Mouse (Mus musculus) neural tube, embryonic 14.5 days (tissue): ENCODE results near the gene Arrb1. TPM values are rescaled to one million over a fixed set of nuclear protein-coding genes. Genes with fewer than 3 reads are reported as not detected.

ENCODE experiments used
- ATAC-seq: fragments of 200-750 bp; cut with Nextera tagmentation; 2 replicates; pipeline ENCODE4 v1.8.0; 2017; ENCODE audit warnings: low read depth, mild to moderate bottlenecking, moderate TSS enrichment, moderate library complexity
- H3K27ac ChIP-seq: fragments of 300-500 bp; sonication (generic); 2 replicates; pipeline ENCODE4 v1.5.1; 2014; ENCODE audit warnings: low read depth, mild to moderate bottlenecking, control low read depth, low read length, moderate library complexity, mixed read lengths
- H3K27me3 ChIP-seq: fragments of 300-500 bp; sonication (generic); 2 replicates; pipeline ENCODE4 v1.6.1; 2014; ENCODE audit warnings: low read length; ENCODE audit not compliant: control insufficient read depth, insufficient read depth
- H3K36me3 ChIP-seq: fragments of 300-500 bp; sonication (generic); 2 replicates; pipeline ENCODE4 v1.6.1; 2014; ENCODE audit warnings: low read length, mixed read lengths; ENCODE audit not compliant: control insufficient read depth, insufficient read depth
- H3K4me1 ChIP-seq: fragments of 300-500 bp; sonication (generic); 2 replicates; pipeline ENCODE4 v1.6.1; 2014; ENCODE audit warnings: low read length; ENCODE audit not compliant: control insufficient read depth, insufficient read depth
- H3K4me2 ChIP-seq: fragments of 300-500 bp; sonication (generic); 2 replicates; pipeline ENCODE4 v1.6.1; 2014; ENCODE audit warnings: mild to moderate bottlenecking, low read depth, low read length, control low read depth
- H3K4me3 ChIP-seq: fragments of 300-500 bp; sonication (generic); 2 replicates; pipeline ENCODE4 v1.5.1; 2014; ENCODE audit warnings: low read depth, low read length, control low read depth, mixed read lengths
- H3K9ac ChIP-seq: fragments of 300-500 bp; sonication (generic); replicated peaks from 2 replicates; pipeline ENCODE4 v1.6.1; 2014; ENCODE audit warnings: low read depth, mild to moderate bottlenecking, control low read depth, low read length, mixed read lengths
- H3K9me3 ChIP-seq: fragments of 300-500 bp; sonication (generic); 2 replicates; pipeline ENCODE4 v1.6.1; 2016; ENCODE audit warnings: low read length; ENCODE audit not compliant: control insufficient read depth
- WGBS: fragments of 180-500 bp; shearing (Covaris S2); extraction: QIAGEN DNeasy Blood & Tissue Kit; methylation state at CpG from one replicate; pipeline ENCODE4 v1.1.7; 2014; 5-methylcytosine and 5-hydroxymethylcytosine counted together
- polyA plus RNA-seq: library from polyadenylated mRNA; unstranded; fragments of >200 nt; fragmentation: Nextera tagmentation; extraction: Ambion mirVana; gene quantifications from 2 replicates; pipeline ENCODE4 v1.2.1, GENCODE M21; 2014

Arrb1 gene
- polyA plus RNA-seq, 1 experiment from 2014 or later: 9.9 TPM

DNA sequence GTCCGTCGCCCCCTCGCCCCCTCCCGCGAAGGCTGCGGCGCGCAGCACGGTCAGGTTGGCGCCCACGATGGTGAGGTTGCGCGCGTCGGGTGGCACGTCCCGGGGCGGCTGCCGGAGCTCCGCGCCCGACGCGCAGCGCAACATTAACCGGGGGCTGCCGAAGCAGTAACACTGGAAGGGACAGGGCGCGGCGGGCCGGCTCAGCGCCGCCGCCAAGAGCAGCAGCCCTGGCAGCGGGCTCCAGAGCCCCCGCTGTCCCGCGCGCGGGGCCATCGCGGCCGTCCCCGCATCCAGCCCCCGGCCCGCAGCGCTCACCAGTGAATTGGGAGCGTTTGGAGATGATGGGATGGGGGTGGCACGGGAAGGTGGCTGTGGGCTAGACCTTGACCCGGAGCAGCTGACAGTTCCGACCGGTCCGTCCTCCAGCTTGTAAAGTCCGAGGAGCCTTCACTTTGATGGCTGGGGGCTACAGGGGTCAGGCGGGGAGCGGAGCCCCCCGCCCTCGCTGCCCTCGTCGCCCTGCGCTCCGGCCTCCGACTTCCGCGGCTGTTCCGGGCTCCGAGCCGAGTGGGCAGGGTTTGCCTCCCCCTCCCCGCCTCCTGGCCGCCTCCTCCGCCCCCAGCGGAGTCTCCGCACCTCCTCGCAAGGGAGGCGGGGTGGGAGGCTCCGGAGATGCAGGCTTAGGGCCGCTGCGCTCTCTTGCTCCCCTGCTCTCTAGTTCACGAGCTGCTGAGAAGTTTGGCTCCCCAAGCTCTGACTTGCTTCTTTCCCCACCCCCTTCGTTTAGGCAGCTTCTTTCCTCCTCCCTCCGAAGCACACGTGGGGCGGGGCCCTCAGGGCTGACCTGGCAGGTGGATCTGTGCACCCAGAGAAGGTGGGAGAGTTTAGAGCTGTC lies 91.4 kb downstream of the Arrb1 start, which contains the start of gene Tpbgl:
TSS of gene Tpbgl (minus strand) at position 728 of the 895 bp plus-strand sequence.
- ATAC-seq: peak; percentile 42
- Histone ChIP-seq H3K4me3 (peak within 1 kb of the TSS; percentile 44), H3K9me3 (no peaks in the 10 kb centered on the region), H3K9ac (peak within 1 kb of the TSS; percentile 63), H3K4me1 (peaks cover 12% of the 10 kb centered on the region), H3K4me2 (peak within 1 kb of the TSS; percentile 86), H3K27me3 (peaks cover 27% of the 10 kb centered on the region), H3K36me3 (no peaks in the 10 kb centered on the region), H3K27ac (peak within 1 kb of the TSS; percentile 55)
- under 1% methylated on average over 67 of the region's 83 CpGs for WGBS

DNA sequence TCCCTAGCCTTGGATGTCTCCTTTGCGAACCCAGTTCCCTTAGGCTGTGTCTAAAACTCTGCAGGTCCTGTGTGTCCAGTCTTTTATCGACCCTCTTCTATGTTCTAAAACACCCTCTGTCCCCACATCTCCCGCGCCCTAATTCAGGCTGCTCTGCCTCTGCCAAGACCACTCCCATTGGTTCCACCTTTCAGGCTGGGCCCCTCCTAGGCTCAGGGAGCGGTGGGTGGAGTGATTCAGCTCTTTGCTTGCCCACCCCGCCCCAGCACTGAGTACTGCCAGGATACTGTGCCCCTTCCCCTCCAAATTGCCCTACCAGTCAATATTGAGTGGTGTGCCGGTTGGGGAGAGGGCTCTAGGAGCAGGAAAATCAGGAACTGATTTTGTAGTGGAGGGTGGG lies 92.1 kb downstream of the Arrb1 start:
- WGBS: 3% methylated on average over 7 of the region's 7 CpGs
- no peaks in the 10 kb centered on the region for H3K9me3 ChIP-seq
- peaks cover 27% of the 10 kb centered on the region for H3K27me3 ChIP-seq
- H3K4me3 ChIP-seq: no peak overlapping the region; the same call in 1 of the 2 replicates
- H3K4me1 ChIP-seq: peaks cover 12% of the 10 kb centered on the region
- H3K27ac ChIP-seq: no peak overlapping the region
- peak overlapping the region; percentile 86 for H3K4me2 ChIP-seq
- ATAC-seq: no peak
- no peak overlapping the region for H3K9ac ChIP-seq
- H3K36me3 ChIP-seq: no peaks in the 10 kb centered on the region

DNA sequence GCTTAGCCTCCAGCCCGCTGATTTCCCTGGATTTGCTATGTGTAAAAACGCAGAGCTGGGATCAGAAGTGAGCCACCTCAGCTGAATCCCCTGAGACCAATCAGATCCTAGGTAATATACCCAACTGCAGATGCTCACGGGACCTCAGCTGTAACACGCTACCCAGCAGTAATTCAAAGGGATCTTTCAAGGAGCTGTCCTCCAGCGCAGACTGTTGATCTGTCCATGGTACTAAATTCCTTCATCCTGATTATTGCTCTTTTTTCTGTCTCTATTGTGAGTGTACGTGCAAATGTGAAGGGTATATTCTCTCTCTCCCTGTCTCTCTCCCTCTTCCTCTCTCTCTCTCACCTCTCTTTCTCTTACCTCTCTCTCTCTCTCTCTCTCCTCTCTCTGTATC lies 97.0 kb downstream of the Arrb1 start:
- H3K9ac ChIP-seq: no peak overlapping the region
- H3K27me3 ChIP-seq: peaks cover 8% of the 10 kb centered on the region
- ATAC-seq: no peak
- no peaks in the 10 kb centered on the region for H3K9me3 ChIP-seq
- no peak overlapping the region for H3K4me2 ChIP-seq
- WGBS: 16% methylated on average over 6 of the region's 6 CpGs
- no peak overlapping the region for H3K27ac ChIP-seq
- no peaks in the 10 kb centered on the region; the same call in 1 of the 2 replicates for H3K4me1 ChIP-seq
- H3K4me3 ChIP-seq: no peak overlapping the region
- no peaks in the 10 kb centered on the region for H3K36me3 ChIP-seq

DNA sequence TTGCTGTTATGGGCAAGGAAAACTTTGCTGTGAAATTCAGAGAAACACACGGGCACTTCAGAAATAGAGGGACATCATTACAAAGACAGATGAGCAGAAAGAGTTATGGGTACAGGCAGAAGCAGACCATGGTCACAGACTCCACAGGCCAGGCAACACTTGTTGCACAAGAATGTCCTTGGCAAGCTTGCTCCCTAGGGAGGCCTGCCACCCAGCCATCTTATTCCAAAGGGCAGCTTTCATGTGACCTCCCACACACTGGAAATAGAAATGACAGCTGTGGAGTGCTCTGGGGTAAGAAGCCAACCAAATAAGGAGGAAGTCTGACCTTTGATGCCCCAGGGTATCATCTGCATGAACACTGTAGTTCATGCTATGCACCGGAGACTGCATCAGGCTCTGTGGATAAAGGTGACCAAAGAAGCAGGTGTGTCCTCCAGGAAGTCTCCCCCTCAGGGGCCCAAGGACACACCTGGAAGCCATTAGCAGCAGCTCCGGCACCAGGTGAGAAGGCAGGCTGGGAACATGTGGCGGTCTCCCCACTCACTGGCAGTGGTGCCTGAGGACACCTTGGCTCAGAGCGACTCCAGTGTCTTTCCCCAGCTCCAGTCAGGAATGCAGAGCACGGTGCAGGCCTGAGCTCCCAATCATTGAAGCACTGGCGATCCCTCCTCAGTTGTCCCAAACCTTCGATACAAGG lies 98.8 kb downstream of the Arrb1 start:
- H3K9me3 ChIP-seq: no peaks in the 10 kb centered on the region
- H3K4me1 ChIP-seq: no peaks in the 10 kb centered on the region
- no peak overlapping the region for H3K4me2 ChIP-seq
- no peak overlapping the region for H3K9ac ChIP-seq
- H3K36me3 ChIP-seq: no peaks in the 10 kb centered on the region
- H3K27ac ChIP-seq: no peak overlapping the region
- WGBS: 83% methylated on average over 8 of the region's 8 CpGs
- no peaks in the 10 kb centered on the region for H3K27me3 ChIP-seq
- no peak for ATAC-seq
- no peak overlapping the region for H3K4me3 ChIP-seq

DNA sequence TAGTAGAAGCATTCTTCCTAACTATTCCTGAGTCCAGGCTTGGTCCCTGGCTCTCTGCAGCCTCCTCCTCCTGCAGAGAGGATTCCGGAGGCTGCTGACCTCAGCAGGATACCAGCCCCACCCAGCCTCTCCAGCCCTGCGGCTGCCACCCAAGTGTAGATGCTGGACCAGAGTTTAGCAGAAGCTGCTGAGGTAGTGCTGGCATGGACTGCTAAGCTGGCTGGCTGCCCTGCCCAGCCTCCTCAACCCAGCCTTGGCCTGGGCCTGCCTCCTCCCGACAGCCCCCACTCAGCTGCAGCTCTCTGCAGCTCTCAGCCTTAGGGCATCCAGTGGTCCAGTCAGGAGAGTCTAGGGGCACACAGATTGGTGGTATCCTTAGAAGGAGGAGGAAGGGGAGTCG lies 106.0 kb downstream of the Arrb1 start:
- H3K4me2 ChIP-seq: no peak overlapping the region
- ATAC-seq: no peak
- H3K27ac ChIP-seq: no peak overlapping the region
- H3K9me3 ChIP-seq: no peaks in the 10 kb centered on the region
- H3K36me3 ChIP-seq: no peaks in the 10 kb centered on the region
- WGBS: 49% methylated on average over 4 of the region's 4 CpGs
- H3K27me3 ChIP-seq: no peaks in the 10 kb centered on the region
- H3K9ac ChIP-seq: no peak overlapping the region
- H3K4me1 ChIP-seq: no peaks in the 10 kb centered on the region
- no peak overlapping the region for H3K4me3 ChIP-seq

DNA sequence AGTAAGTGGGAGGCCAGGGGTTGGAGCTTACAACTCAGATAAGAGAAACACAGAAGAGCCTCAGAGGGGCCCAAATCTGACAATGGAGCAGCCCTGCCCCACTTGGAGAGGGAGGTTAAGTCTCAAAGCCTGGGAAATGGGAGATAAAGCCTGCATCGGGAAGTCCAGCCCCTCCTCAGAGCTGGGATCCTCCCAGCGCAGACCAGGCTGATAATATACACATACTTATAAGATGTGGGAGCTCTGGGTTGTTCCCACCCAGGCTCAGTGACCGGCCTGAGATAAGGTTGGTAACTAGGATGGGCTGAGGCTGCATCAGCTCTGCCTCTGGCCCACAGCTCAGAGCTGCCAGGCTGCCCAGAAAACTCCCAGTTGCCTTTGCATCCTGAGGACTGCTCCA lies 106.8 kb downstream of the Arrb1 start:
- no peak overlapping the region for H3K9ac ChIP-seq
- WGBS: 69% methylated on average over 3 of the region's 3 CpGs

DNA sequence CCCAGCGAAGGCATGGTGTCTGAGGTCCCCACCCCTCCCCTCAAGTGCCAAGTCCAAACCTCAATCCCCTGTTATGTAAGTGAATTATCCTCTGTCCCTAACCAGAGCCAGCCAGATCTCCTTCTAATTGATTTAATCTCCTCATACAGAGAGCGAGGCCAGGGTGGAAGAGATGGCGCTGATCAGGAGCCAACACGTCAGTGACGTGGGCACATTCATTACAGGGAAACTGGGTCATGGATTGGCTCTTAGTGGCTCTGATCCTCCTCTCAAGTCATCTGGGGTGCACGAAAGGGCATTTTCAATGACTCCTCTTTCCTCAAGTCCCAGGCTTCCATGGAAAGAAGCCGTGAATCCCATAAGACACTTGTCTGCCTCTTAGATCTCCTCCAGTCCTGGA lies 109.4 kb downstream of the Arrb1 start:
- H3K4me2 ChIP-seq: no peak overlapping the region
- peaks cover 6% of the 10 kb centered on the region; the same call in 1 of the 2 replicates for H3K4me1 ChIP-seq
- no peaks in the 10 kb centered on the region for H3K27me3 ChIP-seq
- no peak overlapping the region for H3K4me3 ChIP-seq
- no peak overlapping the region for H3K27ac ChIP-seq
- no peaks in the 10 kb centered on the region for H3K36me3 ChIP-seq
- 79% methylated on average over 7 of the region's 7 CpGs for WGBS
- H3K9ac ChIP-seq: no peak overlapping the region
- ATAC-seq: no peak
- H3K9me3 ChIP-seq: no peaks in the 10 kb centered on the region

More for the DNA sequence above, 106.8 kb downstream of the Arrb1 start:
- H3K36me3 ChIP-seq: no peaks in the 10 kb centered on the region
- no peaks in the 10 kb centered on the region for H3K9me3 ChIP-seq
- ATAC-seq: no peak
- H3K27ac ChIP-seq: no peak overlapping the region
- H3K4me2 ChIP-seq: no peak overlapping the region
- no peak overlapping the region for H3K4me3 ChIP-seq
- no peaks in the 10 kb centered on the region for H3K27me3 ChIP-seq
- H3K4me1 ChIP-seq: no peaks in the 10 kb centered on the region

DNA sequence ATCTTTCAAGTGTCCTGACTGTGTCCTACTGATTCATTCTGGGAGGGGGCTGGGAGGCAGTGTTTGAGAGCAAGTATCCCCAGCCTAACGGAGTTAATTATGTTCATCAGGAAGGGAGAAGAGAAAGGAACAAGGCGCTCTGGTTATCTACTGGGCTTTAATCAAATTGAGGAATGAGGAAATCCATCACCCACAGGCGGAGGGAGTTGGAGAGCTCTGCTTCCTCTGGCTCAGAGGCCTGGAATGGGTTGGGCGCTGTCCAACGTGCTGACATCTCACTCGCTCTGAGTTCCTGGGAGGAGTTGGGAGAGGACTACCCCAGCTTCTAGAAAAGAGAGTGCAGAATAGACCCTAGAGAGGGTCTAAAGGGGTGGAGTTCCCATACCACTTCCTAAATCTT lies 113.4 kb downstream of the Arrb1 start:
- no peaks in the 10 kb centered on the region for H3K9me3 ChIP-seq
- no peak overlapping the region for H3K27ac ChIP-seq
- H3K27me3 ChIP-seq: no peaks in the 10 kb centered on the region
- no peak overlapping the region for H3K4me2 ChIP-seq
- no peak overlapping the region for H3K9ac ChIP-seq
- no peaks in the 10 kb centered on the region for H3K36me3 ChIP-seq
- no peak for ATAC-seq
- H3K4me3 ChIP-seq: no peak overlapping the region
- 8% methylated on average over 6 of the region's 6 CpGs for WGBS
- peaks cover 15% of the 10 kb centered on the region for H3K4me1 ChIP-seq

DNA sequence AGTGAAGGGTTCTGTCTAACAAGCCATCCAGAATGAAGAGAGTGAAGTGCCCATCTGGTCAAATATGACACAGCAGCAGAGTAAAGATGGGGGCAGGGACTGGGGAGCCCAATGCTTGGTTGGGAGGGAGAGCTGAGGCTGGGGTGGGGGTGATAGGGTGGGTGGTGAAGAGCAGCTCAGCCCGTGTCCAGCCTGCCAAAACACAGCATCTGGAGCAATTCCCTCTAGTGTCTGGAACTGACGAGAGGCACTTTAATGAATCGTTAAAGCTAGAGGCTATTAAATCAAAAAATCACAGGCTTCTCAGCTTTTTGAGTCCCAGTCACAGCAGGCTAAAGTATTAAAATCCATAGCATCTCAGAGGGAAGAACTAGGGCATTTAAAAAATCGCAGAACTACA lies 114.3 kb downstream of the Arrb1 start:
- ATAC-seq: peak; percentile 34; the same call in 1 of the 2 replicates

More for the DNA sequence above, 114.3 kb downstream of the Arrb1 start:
- H3K9me3 ChIP-seq: no peaks in the 10 kb centered on the region
- no peak overlapping the region for H3K4me3 ChIP-seq
- no peak overlapping the region for H3K27ac ChIP-seq
- peaks cover 15% of the 10 kb centered on the region for H3K4me1 ChIP-seq
- H3K36me3 ChIP-seq: no peaks in the 10 kb centered on the region
- H3K9ac ChIP-seq: no peak overlapping the region
- H3K27me3 ChIP-seq: no peaks in the 10 kb centered on the region
- H3K4me2 ChIP-seq: no peak overlapping the region
- 21% methylated on average over 4 of the region's 4 CpGs for WGBS
